Mouse (Mus musculus) cerebellum, postnatal 25 days (tissue): ENCODE measurements at regions not wholly inside any gene's neighbourhood (a gene's known extent, or its start where the extent isn't known, plus 50 kb on each side); places are given as distances from the start of the nearest gene placed in this dataset.
A peak's percentile ranks its signal among the peaks of the same experiment; 100 is the strongest.
"Not testable (repeated sequence)": the region's sequence is repeated elsewhere in the genome, so short reads cannot be mapped to it uniquely, and the experiment has no call there.

Source experiments
- DNase-seq, 2 experiments: peaks; one replicate each; pipeline ENCODE4 v3.0.0; 2021; ENCODE audit warnings: mixed read lengths in 2 of 2

GRCm38 (mm10) chr14:104208040-104208816 is 259.6 kb downstream of the Pou4f1 start:
- no peak for DNase-seq

- no peak for DNase-seq
Measured at GRCm38 (mm10) chr14:104206602-104207001, 261.2 kb downstream of the Pou4f1 start.

- no peak for DNase-seq
Measured at GRCm38 (mm10) chr14:104203239-104203986, 264.4 kb downstream of the Pou4f1 start.

GRCm38 (mm10) chr14:104193198-104193597 is 274.6 kb downstream of the Pou4f1 start:
- no peak for DNase-seq

GRCm38 (mm10) chr14:104175122-104175521 is 292.7 kb downstream of the Pou4f1 start:
- DNase-seq = no peak

GRCm38 (mm10) chr14:104146841-104147240 is 302.6 kb upstream of the Ednrb start:
- DNase-seq = peak; percentile 22 to 57

- DNase-seq = no peak
Measured at GRCm38 (mm10) chr14:104145395-104145794, 301.2 kb upstream of the Ednrb start.

- no peak for DNase-seq
Measured at GRCm38 (mm10) chr14:104114986-104115951, 271.1 kb upstream of the Ednrb start.

GRCm38 (mm10) chr14:104114182-104114581 is 270.0 kb upstream of the Ednrb start:
- no peak for DNase-seq

- no peak for DNase-seq
Measured at GRCm38 (mm10) chr14:104113448-104113847, 269.2 kb upstream of the Ednrb start.

- no peak for DNase-seq
Measured at GRCm38 (mm10) chr14:104086381-104086780, 242.2 kb upstream of the Ednrb start.

GRCm38 (mm10) chr14:104064199-104064598 is 220.0 kb upstream of the Ednrb start:
- DNase-seq = not testable (repeated sequence)

- DNase-seq = no peak
Measured at GRCm38 (mm10) chr14:104053697-104054096, 209.5 kb upstream of the Ednrb start.

GRCm38 (mm10) chr14:104038628-104039325 is 194.6 kb upstream of the Ednrb start:
- DNase-seq = peak; percentile 64 to 75

GRCm38 (mm10) chr14:104033606-104034005 is 189.4 kb upstream of the Ednrb start:
- DNase-seq = no peak

GRCm38 (mm10) chr14:104030784-104031470 is 186.7 kb upstream of the Ednrb start:
- no peak for DNase-seq

GRCm38 (mm10) chr14:104029668-104030530 is 185.7 kb upstream of the Ednrb start:
- no peak for DNase-seq

- no peak for DNase-seq
Measured at GRCm38 (mm10) chr14:104027900-104028285, 183.7 kb upstream of the Ednrb start.

GRCm38 (mm10) chr14:104027077-104027899 is 183.1 kb upstream of the Ednrb start:
- peak; percentile 8 to 31 for DNase-seq

- DNase-seq = no peak
Measured at GRCm38 (mm10) chr14:104008538-104008937, 164.3 kb upstream of the Ednrb start.
